Mouse (Mus musculus) neutrophil, adult 83 days (primary cell): ENCODE data around the gene L3mbtl3. TPM values are rescaled to one million over a fixed set of nuclear protein-coding genes. Genes with fewer than 3 reads are reported as not detected.

ENCODE experiments used
- total RNA-seq, 2 experiments: library from RNA; stranded (reverse); gene quantifications; one replicate each; pipeline ENCODE4 v1.2.4; 2023

The L3mbtl3 gene
- total RNA-seq: 10 to 100 TPM in 1 of 2 experiments, 1 to 10 TPM in 1; 9.6 to 10.3 TPM

GRCm38 (mm10) chr10:26375790-26376545, at the start of gene L3mbtl3:
TSS of gene L3mbtl3 (minus strand) at chr10:26375971.

GRCm38 (mm10) chr10:26229488-26229887, 146.3 kb downstream of the L3mbtl3 start, which contains the start of gene Samd3:
TSS of gene Samd3 (plus strand) at chr10:26229707.

Other genes starting within 250 kb of the L3mbtl3 start
- gene Samd3, start 146.3 kb downstream of the L3mbtl3 start, total RNA-seq: not detected